In genomic region chr1:84154725-84155584, GRCm38 (mm10) we compare ENCODE assay signal across 13 mouse cellular contexts.
DNase-seq lines count a peak whose midpoint lies in the region; ATAC-seq and TF ChIP-seq lines count a peak whose summit lies in the region.
"Had no signal": no experiment of that assay in that cellular context is flagged by ENCODE, and none has a peak within 500 bp of the region (broad histone marks: within the 10 kb centered on the region; RNA-seq: fewer than 3 reads in every experiment).

No protein-coding gene starts in this region.

- intact Hi-C loops in left cerebral cortex, postnatal 4 days (cut with DNase I), result no loop called here

- H3K4me2 ChIP-seq in hindbrain, embryonic 11.5 days (replicated peaks; ENCODE audit: low read depth, low read length), result no peak overlapping the region
- 0 out of 2 replicates have a peak overlapping the region, but pooled peaks have one; percentile 5 for H3K4me2 ChIP-seq in midbrain, embryonic 13.5 days (replicated peaks)
- H3K4me2 ChIP-seq: heart, embryonic 12.5 days had no signal

- no peak for TF ChIP-seq CTCF in olfactory bulb, adult 2 months (IDR thresholded peaks at IDR 0.05; ENCODE audit: insufficient read depth, low read depth, low read length)

- H3K9ac ChIP-seq in hindbrain, embryonic 11.5 days (ENCODE audit: low read depth, low read length), result peak overlapping the region; percentile 5; the same call in 1 of the 2 replicates
- H3K9ac ChIP-seq in midbrain, embryonic 13.5 days (replicated peaks), result no peak overlapping the region
- H3K9ac ChIP-seq: heart, embryonic 12.5 days had no signal

- no peak overlapping the region for H3K4me3 ChIP-seq in hindbrain, embryonic 11.5 days (ENCODE audit: low read depth, low read length)
- H3K4me3 ChIP-seq in midbrain, embryonic 13.5 days (replicated peaks), result no peak overlapping the region
- no peak overlapping the region for H3K4me3 ChIP-seq in olfactory bulb, adult 2 months (ENCODE audit: insufficient read depth, low read depth, low read length)
- H3K4me3 ChIP-seq: heart, embryonic 12.5 days; left cerebral cortex, adult 2 months had no signal

- H3K36me3 ChIP-seq in hindbrain, embryonic 11.5 days (ENCODE audit: control insufficient read depth, insufficient read depth, low read length), result no peaks in the 10 kb centered on the region
- no peaks in the 10 kb centered on the region; the same call in 1 of the 2 replicates for H3K36me3 ChIP-seq in midbrain, embryonic 13.5 days
- H3K36me3 ChIP-seq: heart, embryonic 12.5 days had no signal

- H3K4me1 ChIP-seq in hindbrain, embryonic 11.5 days (replicated peaks; ENCODE audit: control insufficient read depth, insufficient read depth, low read length), result no peaks in the 10 kb centered on the region
- H3K4me1 ChIP-seq in midbrain, embryonic 13.5 days (replicated peaks), result peaks cover 17% of the 10 kb centered on the region
- H3K4me1 ChIP-seq in olfactory bulb, adult 2 months (ENCODE audit: control insufficient read depth, insufficient read depth, low read length), result peaks cover 4% of the 10 kb centered on the region; the same call in 1 of the 2 replicates
- H3K4me1 ChIP-seq: heart, embryonic 12.5 days had no signal

- DNase-seq in retina, postnatal 1 day, result peak; percentile 12
- no peak for DNase-seq in retina, embryonic 14.5 days (ENCODE audit: low spot score)
- DNase-seq in hindbrain, embryonic 11.5 days (ENCODE audit: low spot score), result peak; percentile 49
- DNase-seq in cerebellum, postnatal 25 days, result no peak
- no peak for DNase-seq in left cerebral cortex, postnatal 4 days
- DNase-seq: cerebellum, postnatal 36 days; gastrocnemius, postnatal 25 days had no signal

- ATAC-seq in hindbrain, embryonic 11.5 days (ENCODE audit: low FRiP score), result peak; percentile 85
- peak; percentile 86 for ATAC-seq in midbrain, embryonic 13.5 days
- ATAC-seq in erythroblast, adult 5-6 weeks (replicated peaks; ENCODE audit: low FRiP score, poor library complexity, severe bottlenecking), result no peak

- peak overlapping the region; percentile 56 for H3K27ac ChIP-seq in hindbrain, embryonic 11.5 days (ENCODE audit: low read depth, low read length)
- H3K27ac ChIP-seq in midbrain, embryonic 13.5 days, result peak overlapping the region; percentile 79
- H3K27ac ChIP-seq in olfactory bulb, adult 2 months (ENCODE audit: insufficient read depth, low read depth, low read length), result 0 out of 2 replicates have a peak overlapping the region, but pooled peaks have one; percentile 20
- H3K27ac ChIP-seq: kidney, postnatal 0 days; left cerebral cortex, adult 2 months had no signal

- WGBS in hindbrain, embryonic 11.5 days, result 52% methylated on average over 12 of the region's 12 CpGs
- 48% methylated on average over 12 of the region's 12 CpGs for WGBS in midbrain, embryonic 13.5 days
- 65% methylated on average over 12 of the region's 12 CpGs for WGBS in olfactory bulb, adult 2 months

- TF ChIP-seq POLR2A in olfactory bulb, adult 2 months (IDR thresholded peaks at IDR 0.05; ENCODE audit: insufficient read depth, low read depth, low read length), result no peak

- no peaks in the 10 kb centered on the region for H3K9me3 ChIP-seq in hindbrain, embryonic 11.5 days (ENCODE audit: control insufficient read depth, low read length)
- H3K9me3 ChIP-seq in midbrain, embryonic 13.5 days, result no peaks in the 10 kb centered on the region; the same call in 1 of the 2 replicates
- H3K9me3 ChIP-seq: heart, embryonic 12.5 days had no signal

- no peaks in the 10 kb centered on the region for H3K27me3 ChIP-seq in hindbrain, embryonic 11.5 days (ENCODE audit: control insufficient read depth, insufficient read depth, low read length)
- H3K27me3 ChIP-seq in midbrain, embryonic 13.5 days, result no peaks in the 10 kb centered on the region
- H3K27me3 ChIP-seq: heart, embryonic 12.5 days had no signal

Comparison
In these comparisons a context has a peak if more than half of its experiments do, and no peak if none do; other contexts are left out.
1. DNase-seq: peak in retina, postnatal 1 day (single experiment) and hindbrain, embryonic 11.5 days (single experiment); none in retina, embryonic 14.5 days (single experiment), cerebellum, postnatal 25 days (0 of 2) and left cerebral cortex, postnatal 4 days (single experiment).
2. H3K27ac ChIP-seq: peak in every context shown above with its lines; median percentile 79 in midbrain, embryonic 13.5 days; 56 in hindbrain, embryonic 11.5 days; 20 in olfactory bulb, adult 2 months.